ENCODE assay signal across 8 mouse cellular contexts in genomic region chr8:26659381-26659780, GRCm38 (mm10).
DNase-seq lines count a peak whose midpoint lies in the region; ATAC-seq lines count a peak whose summit lies in the region.

No protein-coding gene starts in this region.

- DNase-seq in CD4-positive, CD25-positive, alpha-beta regulatory T cell, adult 2 months (ENCODE audit: low read depth, low spot score), result peak; percentile 43
- peak; percentile 8 for DNase-seq in layer of hippocampus, adult 11-12 months (ENCODE audit: low spot score)
- DNase-seq in layer of hippocampus, adult 8-10 months (ENCODE audit: low spot score in 2 of 2), result no peak
- DNase-seq in urinary bladder, postnatal 25 days (ENCODE audit: low spot score), result peak; percentile 23
- DNase-seq in urinary bladder, postnatal 10 days (ENCODE audit: low spot score), result no peak
- DNase-seq in T-cell, adult 2 months (ENCODE audit: low spot score), result no peak

- ATAC-seq in CD4-positive, CD25-positive, alpha-beta regulatory T cell, adult 4 months, result no peak
- ATAC-seq in activated CD4-positive, CD25-positive, alpha-beta regulatory T cell, adult 4 months, result no peak

Comparison
In these comparisons a context has a peak if more than half of its experiments do, and no peak if none do; other contexts are left out.
1. DNase-seq: peak in CD4-positive, CD25-positive, alpha-beta regulatory T cell, adult 2 months (single experiment), layer of hippocampus, adult 11-12 months (single experiment) and urinary bladder, postnatal 25 days (single experiment); none in layer of hippocampus, adult 8-10 months (0 of 2), urinary bladder, postnatal 10 days (single experiment) and T-cell, adult 2 months (single experiment).